Mouse (Mus musculus) ES-E14 (cell line): Measurements from ENCODE around the gene Olfr1241. TPM values are rescaled to one million over a fixed set of nuclear protein-coding genes. Genes with fewer than 3 reads are reported as not detected.

ENCODE experiments used
- DNase-seq: peaks from one replicate; pipeline ENCODE4 v3.0.0-alpha.2; 2013; ENCODE audit warnings: low read depth, low spot score
- H3K27ac ChIP-seq: 2 replicates; pipeline ENCODE4 v1.5.1; 2012; ENCODE audit warnings: low read depth, mild to moderate bottlenecking, low read length, moderate library complexity, mixed read lengths; ENCODE audit not compliant: poor library complexity, insufficient read depth, severe bottlenecking
- H3K36me3 ChIP-seq: 2 replicates; pipeline ENCODE4 v1.6.1; 2012; ENCODE audit warnings: mild to moderate bottlenecking, low read length, moderate library complexity, mixed read lengths; ENCODE audit not compliant: control insufficient read depth, poor library complexity, insufficient read depth, severe bottlenecking
- H3K4me1 ChIP-seq, 2 experiments: fragments of 150-350 bp in 1 of 2; sonication (generic) in 1 of 2; 2 replicates each; pipeline ENCODE4 v1.6.1; 2012; ENCODE audit warnings: low read length in 2 of 2, mild to moderate bottlenecking in 1 of 2, mixed read lengths in 1 of 2; ENCODE audit not compliant: control insufficient read depth in 2 of 2, insufficient read depth in 2 of 2, poor library complexity in 1 of 2
- H3K4me3 ChIP-seq, 2 experiments: fragments of 150-350 bp in 1 of 2; sonication (generic) in 1 of 2; 2 replicates each; pipeline ENCODE4 v1.5.1; 2012; ENCODE audit warnings: low read length in 2 of 2, low read depth in 1 of 2, mild to moderate bottlenecking in 1 of 2, mixed read lengths in 1 of 2; ENCODE audit not compliant: insufficient read depth in 1 of 2, poor library complexity in 1 of 2, severe bottlenecking in 1 of 2
- H3K9ac ChIP-seq: 2 replicates; pipeline ENCODE4 v1.6.1; 2012; ENCODE audit warnings: low read depth, mild to moderate bottlenecking, low read length, mixed read lengths; ENCODE audit not compliant: poor library complexity, insufficient read depth, severe bottlenecking
- H3K9me3 ChIP-seq: fragments of 150-350 bp; sonication (generic); 2 replicates; pipeline ENCODE4 v1.6.1; 2012; ENCODE audit warnings: low read depth, mild to moderate bottlenecking, low read length; ENCODE audit not compliant: control insufficient read depth, insufficient read depth
- CHD2 ChIP-seq: IDR thresholded peaks from 2 replicates; pipeline ENCODE4 v1.6.1; 2014; ENCODE audit warnings: mild to moderate bottlenecking, low read depth, low read length, inconsistent platforms
- HCFC1 ChIP-seq: IDR thresholded peaks from 2 replicates; pipeline ENCODE4 v1.6.1; 2012; ENCODE audit warnings: low read length, inconsistent platforms, borderline replicate concordance; ENCODE audit not compliant: insufficient read depth
- MAFK ChIP-seq: IDR thresholded peaks from 2 replicates; pipeline ENCODE4 v1.6.1; 2014; ENCODE audit warnings: mild to moderate bottlenecking, low read depth, low read length, inconsistent platforms; ENCODE audit not compliant: insufficient read depth
- ZC3H11A ChIP-seq: IDR thresholded peaks from 2 replicates; pipeline ENCODE4 v1.6.1; 2012; ENCODE audit warnings: low read depth, mild to moderate bottlenecking, inconsistent platforms, low read length, borderline replicate concordance
- ZNF384 ChIP-seq: IDR thresholded peaks from 2 replicates; pipeline ENCODE4 v1.6.1; 2012; ENCODE audit warnings: low read depth, low read length, inconsistent platforms
- in situ Hi-C, 2 experiments: fragments of 600-800 bp; cut with MboI; formaldehyde crosslinking; loops; one replicate each; pipeline ENCODE4 v1.15.1; 2025; ENCODE audit warnings: low sequenced_read_pairs in 2 of 2, inconsistent platforms in 1 of 2; ENCODE audit not compliant: unreplicated experiment in 2 of 2
- total RNA-seq: library from RNA; depleted of rRNA; stranded (reverse); fragments of 300-350 nt; gene quantifications from 2 replicates; pipeline ENCODE4 v1.2.3, GENCODE M21; 2012; rRNA removed

Gene Olfr1241
- total RNA-seq, result not detected in 2 replicates

DNA sequence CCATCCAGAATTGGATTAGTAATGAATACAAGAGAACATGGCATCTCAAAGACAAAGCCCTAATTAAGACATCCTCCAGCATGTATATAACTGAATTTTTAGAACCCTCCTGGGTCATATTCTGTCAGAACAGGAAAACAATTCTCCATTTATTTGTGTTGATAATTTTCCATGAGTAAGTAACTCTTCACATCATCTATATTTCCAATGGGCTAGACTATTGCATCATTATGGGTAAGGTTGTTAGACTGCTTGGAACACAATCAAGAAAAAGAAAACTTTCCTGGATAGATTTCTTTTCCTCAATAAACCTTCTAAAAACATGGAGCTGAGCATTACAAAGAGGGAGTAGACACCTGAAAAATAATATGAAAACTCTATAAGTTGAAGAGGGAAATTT, at the start of gene Olfr1241:
Gene Olfr1241, minus strand, starts transcription at position 101 of the 400 bp plus-strand sequence.
- Histone ChIP-seq H3K9ac (no peak within 1 kb of the TSS), H3K27ac (no peak within 1 kb of the TSS), H3K9me3 (no peaks in the 10 kb centered on the region), H3K4me3 (no peak within 1 kb of the TSS), H3K36me3 (no peaks in the 10 kb centered on the region), H3K4me1 (no peaks in the 10 kb centered on the region)
- DNase-seq, result no peak
- no peak for TF ChIP-seq HCFC1
- TF ChIP-seq ZC3H11A, result no peak
- in situ Hi-C loops, result no loop called here

DNA sequence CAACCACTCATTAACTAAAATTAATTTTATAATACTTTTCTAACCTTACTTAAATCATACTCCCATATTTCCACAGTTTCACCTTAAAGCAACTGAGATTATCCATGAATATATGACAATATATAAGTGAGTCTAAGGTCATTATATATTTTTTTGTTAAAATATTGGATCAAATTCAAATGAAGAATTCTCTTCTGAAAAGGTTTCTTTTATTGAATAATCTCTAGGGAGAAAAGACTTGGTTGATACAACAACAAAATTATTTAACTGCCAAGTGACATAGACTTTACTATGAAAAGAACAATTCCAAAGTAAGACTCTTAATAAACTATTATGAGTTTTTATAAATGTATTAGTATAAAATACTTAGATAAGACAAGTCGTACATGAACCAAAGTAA, 44.5 kb upstream of the Olfr1241 start, which contains the start of gene Olfr1243:
Gene Olfr1243, minus strand, starts transcription at position 101 of the 400 bp plus-strand sequence.
- TF ChIP-seq MAFK (no peak), ZC3H11A (no peak), HCFC1 (no peak), CHD2 (no peak), ZNF384 (no peak)
- no peak for DNase-seq
- in situ Hi-C loops, result loop anchor here in 1 of 2 experiments (25.0 kb wide), 1 partner anchor 1169 kb away; no protein-coding TSS in a partner anchor
- Histone ChIP-seq H3K27ac (no peak within 1 kb of the TSS), H3K9ac (no peak within 1 kb of the TSS), H3K4me3 (no peak within 1 kb of the TSS), H3K4me1 (no peaks in the 10 kb centered on the region), H3K9me3 (no peaks in the 10 kb centered on the region), H3K36me3 (no peaks in the 10 kb centered on the region)

DNA sequence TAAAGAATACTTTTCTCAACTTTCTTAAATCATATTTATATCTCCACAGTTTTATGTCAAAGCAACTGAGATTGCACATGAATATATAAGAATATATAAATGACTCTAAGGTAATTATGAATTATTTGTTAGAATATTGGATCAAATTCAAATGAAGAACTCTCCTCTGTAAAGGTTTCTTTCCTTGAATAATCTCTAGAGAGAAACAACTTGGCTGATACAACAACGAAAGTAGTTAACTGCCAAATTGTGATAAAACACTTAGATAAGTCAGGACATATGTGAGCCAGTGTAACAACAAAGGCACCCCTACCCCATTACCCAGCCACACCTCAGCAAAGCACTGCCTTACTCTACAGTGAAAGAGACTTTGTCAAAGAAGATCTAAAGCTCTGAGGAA, 11.3 kb upstream of the Olfr1241 start, which contains the start of gene Olfr1242:
Gene Olfr1242, minus strand, starts transcription at position 101 of the 400 bp plus-strand sequence.
- no peak for DNase-seq
- no peaks in the 10 kb centered on the region for H3K4me1 ChIP-seq
- H3K4me3 ChIP-seq, result no peak within 1 kb of the TSS
- H3K27ac ChIP-seq, result no peak within 1 kb of the TSS
- H3K36me3 ChIP-seq, result no peaks in the 10 kb centered on the region
- in situ Hi-C loops, result no loop called here
- no peak for TF ChIP-seq ZC3H11A
- TF ChIP-seq MAFK, result no peak
- no peak for TF ChIP-seq ZNF384
- no peak for TF ChIP-seq HCFC1
- no peak for TF ChIP-seq CHD2
- no peaks in the 10 kb centered on the region for H3K9me3 ChIP-seq
- no peak within 1 kb of the TSS for H3K9ac ChIP-seq

DNA sequence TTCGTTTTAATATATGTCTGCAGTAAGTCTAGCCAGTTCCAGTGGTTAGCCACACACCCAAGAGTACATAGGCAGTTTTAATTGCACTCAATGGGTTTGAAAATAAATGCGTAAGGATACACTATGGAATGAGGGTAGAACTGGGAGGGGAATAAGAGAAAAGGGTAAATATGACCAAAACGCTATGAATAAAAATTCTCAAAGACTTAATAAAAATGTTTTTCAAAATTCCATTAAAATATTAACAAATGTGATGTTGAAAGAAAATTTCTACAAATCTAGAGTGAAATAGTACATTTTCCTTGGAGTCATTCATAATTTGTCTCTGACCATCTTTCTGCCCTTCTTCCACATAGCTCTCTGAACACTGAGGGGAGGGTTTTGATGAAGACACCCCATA, 44.0 kb downstream of the Olfr1241 start, which contains the start of gene Olfr1240:
Gene Olfr1240, minus strand, starts transcription at position 101 of the 400 bp plus-strand sequence.
- no peaks in the 10 kb centered on the region for H3K4me1 ChIP-seq
- H3K9ac ChIP-seq, result no peak within 1 kb of the TSS
- no peak for DNase-seq
- H3K36me3 ChIP-seq, result no peaks in the 10 kb centered on the region
- in situ Hi-C loops, result no loop called here
- H3K27ac ChIP-seq, result no peak within 1 kb of the TSS
- no peak within 1 kb of the TSS for H3K4me3 ChIP-seq
- no peaks in the 10 kb centered on the region for H3K9me3 ChIP-seq
- no peak for TF ChIP-seq HCFC1

Other genes starting within 250 kb of the Olfr1241 start
- not detected in 2 replicates for gene Olfr1228, start 233.1 kb downstream of the Olfr1241 start, total RNA-seq
- not detected in 2 replicates for gene Olfr1229, start 199.1 kb downstream of the Olfr1241 start, total RNA-seq
- gene Olfr1230, start 189.9 kb downstream of the Olfr1241 start, total RNA-seq, result not detected in 2 replicates
- not detected in 2 replicates for gene Olfr1231, start 180.1 kb downstream of the Olfr1241 start, total RNA-seq
- gene Olfr1232, start 157.5 kb downstream of the Olfr1241 start, total RNA-seq, result not detected in 2 replicates
- gene Olfr1233, start 144.7 kb downstream of the Olfr1241 start, total RNA-seq, result not detected in 2 replicates
- gene Olfr1234, start 122.3 kb downstream of the Olfr1241 start, total RNA-seq, result not detected in 2 replicates
- gene Olfr1238, start 77.5 kb downstream of the Olfr1241 start, total RNA-seq, result not detected in 2 replicates
- gene Olfr1239, start 66.7 kb downstream of the Olfr1241 start, total RNA-seq, result not detected in 2 replicates
- not detected in 2 replicates for gene Olfr1240, start 44.1 kb downstream of the Olfr1241 start, total RNA-seq
- not detected in 2 replicates for gene Olfr1242, start 11.2 kb upstream of the Olfr1241 start, total RNA-seq
- not detected in 2 replicates for gene Olfr1243, start 44.4 kb upstream of the Olfr1241 start, total RNA-seq
- gene Olfr1245, start 91.3 kb upstream of the Olfr1241 start, total RNA-seq, result not detected in 2 replicates
- gene Olfr1246, start 106.0 kb upstream of the Olfr1241 start, total RNA-seq, result not detected in 2 replicates
- not detected in 2 replicates for gene Olfr1247, start 127.0 kb upstream of the Olfr1241 start, total RNA-seq
- not detected in 2 replicates for gene Olfr1248, start 131.1 kb upstream of the Olfr1241 start, total RNA-seq
- gene Olfr1249, start 147.9 kb upstream of the Olfr1241 start, total RNA-seq, result not detected in 2 replicates
- gene Olfr1250, start 174.3 kb upstream of the Olfr1241 start, total RNA-seq, result not detected in 2 replicates
- not detected in 2 replicates for gene Olfr1251, start 184.8 kb upstream of the Olfr1241 start, total RNA-seq
- gene Olfr1252, start 237.9 kb upstream of the Olfr1241 start, total RNA-seq, result not detected in 2 replicates